Mouse (Mus musculus) frontal cortex, adult 2 months (tissue): Measurements from ENCODE around the gene Blzf1. TPM values are rescaled to one million over a fixed set of nuclear protein-coding genes. Genes with fewer than 3 reads are reported as not detected.

Experiments
- DNase-seq, 2 experiments: peaks; one replicate each; pipeline ENCODE4 v3.0.0; 2022; ENCODE audit warnings: low spot score in 1 of 2; ENCODE audit errors: extremely low spot score in 1 of 2
- polyA plus RNA-seq: library from polyadenylated mRNA; depleted of rRNA; stranded (reverse); fragments of >200 nt; gene quantifications from 2 replicates; pipeline ENCODE4 v1.2.3, GENCODE M21; 2012; rRNA removed

The Blzf1 gene
- 20.8 and 22.8 TPM in 2 replicates for polyA plus RNA-seq

DNA sequence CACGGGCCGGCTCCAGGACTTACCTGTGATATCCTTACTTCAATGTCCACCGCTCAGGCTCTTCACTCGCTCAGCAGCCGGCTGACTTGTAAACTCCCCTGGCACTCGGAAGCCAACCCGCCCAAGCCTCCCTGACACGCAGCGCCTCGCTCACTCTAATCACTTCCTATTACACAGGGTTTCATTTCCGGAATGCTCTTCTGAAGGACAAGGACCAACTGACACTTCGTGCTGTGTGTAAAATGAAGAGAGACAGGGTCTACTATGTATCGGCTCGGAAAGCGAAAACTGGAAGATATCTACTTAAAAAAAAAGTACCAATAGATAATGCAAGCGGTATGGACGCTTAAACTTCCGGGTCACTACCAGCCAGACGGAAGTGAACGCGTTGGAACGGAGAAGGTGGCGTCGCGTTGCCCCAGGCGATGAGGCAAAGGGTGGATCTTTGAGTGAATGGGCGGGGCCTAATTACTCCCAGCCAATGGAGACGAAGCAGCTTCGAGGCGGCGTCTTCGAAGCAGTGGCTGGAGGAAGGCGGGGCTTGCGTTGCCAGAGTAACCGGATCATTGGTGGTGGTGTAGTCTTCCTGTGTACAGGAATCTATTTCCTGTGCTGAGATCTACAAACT lies at the start of gene Blzf1:
Gene Blzf1 (minus strand): TSS at position 366 of the 628 bp plus-strand sequence.
- peak; percentile 97 to 98 for DNase-seq

DNA sequence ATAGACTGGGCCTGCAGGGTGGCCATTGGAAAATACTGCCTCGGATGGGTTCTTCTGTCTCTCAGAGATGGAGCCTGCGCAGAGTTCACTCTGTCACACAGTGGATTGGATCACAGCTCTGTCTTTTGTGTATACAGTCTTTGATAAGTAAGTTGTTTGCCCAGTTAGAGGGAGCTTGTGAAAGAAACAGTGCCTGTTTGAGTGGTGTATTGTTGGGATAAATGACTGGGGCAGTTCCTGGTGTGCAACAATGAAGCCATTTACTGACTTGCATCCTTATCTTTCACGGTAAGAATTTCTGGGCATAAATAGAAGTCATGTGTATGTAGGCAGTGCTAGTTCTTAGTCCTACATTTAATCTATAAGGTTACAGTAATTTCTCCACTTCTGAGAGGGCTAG lies 46.2 kb upstream of the Blzf1 start:
- DNase-seq, result no peak

DNA sequence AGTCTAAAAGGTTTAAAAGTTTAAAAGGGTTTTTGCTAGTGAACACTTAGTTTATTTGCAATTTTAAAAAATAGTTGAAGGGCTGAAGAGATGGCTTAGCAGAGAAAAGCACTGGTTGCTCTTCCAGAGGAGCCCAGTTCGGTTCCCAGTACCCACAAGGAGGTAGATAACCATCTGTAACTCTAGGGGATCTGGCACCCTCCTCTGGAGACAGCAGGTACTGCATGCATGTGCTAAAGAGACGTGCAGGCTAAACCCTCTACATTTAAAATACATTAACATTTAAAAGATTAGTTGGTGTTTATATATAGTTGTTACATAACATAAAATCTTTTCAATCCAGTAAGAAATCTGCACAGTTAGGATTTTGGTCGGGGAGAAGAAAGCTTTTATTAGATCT lies 34.9 kb upstream of the Blzf1 start:
- DNase-seq, result peak in 1 of 2 experiments; percentile 50

DNA sequence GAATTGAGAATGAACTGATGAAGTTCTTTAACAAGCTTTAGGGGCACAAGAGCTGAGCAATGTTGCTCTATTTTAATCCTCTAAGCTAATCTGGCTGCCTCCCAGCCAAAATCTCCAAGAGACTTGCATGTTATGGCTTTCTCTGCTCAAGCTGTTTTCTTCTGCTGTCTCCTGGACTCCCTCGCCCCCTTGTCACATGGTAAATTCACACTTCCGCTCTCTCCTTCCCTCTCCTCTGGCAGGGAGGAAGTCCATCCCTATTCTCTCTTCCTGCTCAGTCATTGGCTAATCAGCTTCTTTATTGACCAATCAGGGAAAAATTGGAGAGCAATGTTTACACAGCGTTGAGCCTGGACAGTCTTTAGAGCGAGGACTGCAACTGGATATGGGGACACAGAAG lies 28.6 kb upstream of the Blzf1 start:
- peak; percentile 52 to 68 for DNase-seq

GRCm38 (mm10) chr1:164335435-164335834 lies 28.1 kb upstream of the Blzf1 start:
- DNase-seq, result no peak

DNA sequence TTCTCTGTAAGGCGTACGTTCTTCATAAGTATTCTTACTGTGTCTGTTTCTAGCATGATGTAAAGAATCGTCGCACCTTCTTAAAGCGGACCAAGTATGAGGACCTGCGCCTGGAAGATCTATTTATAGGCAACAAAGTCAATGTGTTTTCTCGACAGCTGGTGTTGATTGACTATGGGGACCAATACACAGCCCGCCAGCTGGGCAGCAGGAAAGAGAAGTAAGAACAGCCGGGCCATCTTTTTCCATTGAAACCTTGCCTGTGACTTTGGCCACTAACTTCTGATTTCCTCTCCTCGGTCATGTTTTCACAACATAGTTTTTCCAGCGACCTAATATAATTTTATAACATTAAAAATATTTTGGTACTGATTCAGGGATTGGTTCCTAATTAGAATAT lies 25.3 kb upstream of the Blzf1 start:
- DNase-seq, result no peak

DNA sequence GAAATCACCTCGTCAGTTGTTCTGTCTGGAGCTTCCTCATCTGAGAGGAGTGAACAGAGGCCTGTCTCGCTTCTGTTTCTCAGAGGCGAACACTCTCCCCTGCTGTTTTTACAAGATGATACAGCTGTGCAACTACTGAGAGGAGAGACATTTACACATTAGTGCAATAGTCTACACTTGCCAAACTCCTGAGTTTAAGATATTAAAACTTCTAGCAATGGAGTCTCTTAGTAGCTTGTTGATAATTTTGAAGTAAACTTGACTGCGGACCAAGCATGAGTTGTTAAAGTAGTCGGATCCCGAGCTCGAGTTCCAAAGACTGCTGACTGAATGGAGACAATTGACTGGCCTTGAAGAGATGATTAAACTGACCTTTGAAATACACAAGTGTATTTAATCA lies 20.5 kb upstream of the Blzf1 start:
- DNase-seq, result no peak

DNA sequence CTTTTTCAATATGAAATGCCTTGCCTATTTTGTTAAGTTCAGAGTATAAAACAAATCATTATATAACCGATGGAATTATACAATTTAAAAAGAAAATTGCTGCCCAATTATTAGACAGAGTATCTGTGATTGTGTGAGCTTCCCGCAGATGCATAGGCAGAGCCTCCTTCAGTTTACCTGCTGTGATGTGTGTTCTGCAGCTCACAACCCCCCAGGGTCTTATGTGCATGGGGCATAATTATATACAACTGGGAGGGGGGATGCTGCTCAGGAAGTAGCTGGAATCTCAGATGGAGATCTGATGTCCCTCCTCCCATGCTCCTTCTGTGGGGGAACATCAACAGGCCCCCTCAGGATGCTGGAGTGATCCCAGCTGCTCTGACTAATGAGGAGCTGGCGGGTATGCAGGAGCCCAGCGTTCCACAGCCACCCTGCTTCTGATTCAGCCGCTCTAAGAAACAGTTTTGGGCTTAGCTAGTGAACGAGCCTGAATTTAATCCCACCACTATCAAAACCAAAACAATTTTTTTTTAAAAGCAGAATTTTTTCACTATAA lies 19.4 kb upstream of the Blzf1 start:
- peak in 1 of 2 experiments; percentile 66 for DNase-seq

- DNase-seq, result no peak
Observed at GRCm38 (mm10) chr1:164324878-164325277, 17.6 kb upstream of the Blzf1 start.

DNA sequence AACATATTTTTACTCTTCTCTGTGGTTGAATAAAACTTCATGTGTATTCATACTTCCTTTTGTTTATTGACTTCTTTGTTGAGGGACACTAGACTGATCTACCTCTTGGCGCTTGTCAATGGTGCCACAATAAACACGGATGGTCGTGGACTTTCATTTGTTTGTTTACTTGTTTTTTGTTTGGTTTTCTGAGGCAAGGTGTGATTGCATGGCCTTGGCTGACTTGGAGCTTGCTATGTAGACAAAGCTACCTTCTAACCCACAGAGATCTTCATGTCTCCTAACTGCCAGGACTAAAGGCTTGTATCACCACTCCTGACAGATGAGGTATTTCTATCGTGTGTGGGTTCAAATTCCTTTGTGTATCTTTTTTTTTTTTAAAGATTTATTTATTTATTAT lies 16.9 kb upstream of the Blzf1 start:
- DNase-seq, result no peak

GRCm38 (mm10) chr1:164322987-164323650 lies 15.8 kb upstream of the Blzf1 start:
- no peak for DNase-seq

GRCm38 (mm10) chr1:164321408-164321807 lies 14.1 kb upstream of the Blzf1 start:
- DNase-seq, result no peak

DNA sequence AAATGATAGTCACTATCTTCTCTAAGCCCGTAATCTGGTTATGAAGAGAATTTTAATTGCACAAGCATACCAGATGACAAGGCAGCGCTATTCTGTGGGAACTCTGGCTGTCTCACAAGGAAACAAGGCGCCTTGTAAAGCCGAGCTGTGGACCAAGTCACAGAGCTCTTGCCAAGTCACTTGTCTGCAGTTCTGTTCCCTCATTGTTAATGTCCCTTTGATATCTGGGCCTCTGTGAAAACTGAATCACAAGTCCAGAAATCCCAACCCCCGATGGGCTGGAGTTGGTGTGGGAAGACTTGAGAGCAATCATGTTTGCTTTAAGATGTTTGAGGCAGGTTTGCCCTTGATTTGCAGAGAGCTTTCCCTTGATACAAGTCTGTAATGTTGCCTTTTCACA lies 13.4 kb upstream of the Blzf1 start:
- peak in 1 of 2 experiments; percentile 50 for DNase-seq

DNA sequence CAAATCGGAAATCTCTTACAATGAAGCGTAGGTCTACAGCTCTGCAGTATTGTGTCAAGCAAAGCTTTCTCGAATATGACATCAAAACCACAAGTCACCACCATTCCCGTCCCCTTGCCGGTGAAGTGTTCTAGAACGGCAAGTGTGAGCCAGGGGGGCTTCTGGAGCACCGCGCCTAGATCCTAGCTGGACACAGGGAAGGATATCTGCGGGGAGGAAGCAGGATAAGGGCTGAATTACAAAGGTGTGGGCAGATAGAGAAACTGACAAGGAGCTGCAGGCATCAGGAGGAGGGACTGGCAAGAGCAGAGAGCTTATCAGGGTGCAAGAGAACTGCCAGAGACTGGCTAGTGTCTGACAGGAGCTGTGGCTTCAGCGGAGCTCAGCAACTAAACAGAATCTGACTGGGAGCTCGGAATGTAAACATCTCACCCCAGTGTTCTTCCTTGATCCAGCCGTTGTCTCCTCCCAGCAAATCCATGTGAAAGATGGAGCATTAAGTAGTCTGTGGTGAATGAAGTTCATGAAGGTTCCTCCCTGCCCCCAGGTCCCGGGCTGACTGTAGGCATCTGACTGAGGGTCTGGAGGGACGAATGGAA lies 12.4 kb upstream of the Blzf1 start:
- peak in 1 of 2 experiments; percentile 10 for DNase-seq

- no peak for DNase-seq
Observed at GRCm38 (mm10) chr1:164318474-164318873, 11.2 kb upstream of the Blzf1 start.

GRCm38 (mm10) chr1:164317261-164317660 lies 10.0 kb upstream of the Blzf1 start:
- no peak for DNase-seq

- peak; percentile 65 to 95 for DNase-seq
Observed at GRCm38 (mm10) chr1:164316697-164317096, 9.4 kb upstream of the Blzf1 start.

DNA sequence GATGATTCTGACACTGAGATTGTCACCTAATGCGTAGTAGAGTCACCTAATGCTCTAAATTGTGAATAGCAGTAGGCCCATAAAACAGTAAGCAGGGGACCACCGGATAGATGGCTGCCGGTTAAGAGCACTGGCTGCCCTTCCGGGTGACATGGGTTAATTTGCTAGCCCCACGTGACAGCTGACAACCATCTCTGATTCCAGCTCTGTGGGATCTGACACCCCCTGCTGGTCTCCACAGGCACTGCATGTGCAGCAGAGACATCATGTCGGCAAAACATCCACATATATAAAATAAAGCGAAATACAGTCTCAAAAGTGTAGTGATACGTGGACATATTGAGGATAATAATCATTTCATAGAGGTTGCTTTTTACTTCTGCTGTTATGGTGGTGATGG lies 8.0 kb upstream of the Blzf1 start:
- DNase-seq, result peak in 1 of 2 experiments; percentile 54

GRCm38 (mm10) chr1:164314085-164314484 lies 6.8 kb upstream of the Blzf1 start:
- DNase-seq, result no peak

- no peak for DNase-seq
Observed at GRCm38 (mm10) chr1:164307922-164308321, 633 bp upstream of the Blzf1 start.

DNA sequence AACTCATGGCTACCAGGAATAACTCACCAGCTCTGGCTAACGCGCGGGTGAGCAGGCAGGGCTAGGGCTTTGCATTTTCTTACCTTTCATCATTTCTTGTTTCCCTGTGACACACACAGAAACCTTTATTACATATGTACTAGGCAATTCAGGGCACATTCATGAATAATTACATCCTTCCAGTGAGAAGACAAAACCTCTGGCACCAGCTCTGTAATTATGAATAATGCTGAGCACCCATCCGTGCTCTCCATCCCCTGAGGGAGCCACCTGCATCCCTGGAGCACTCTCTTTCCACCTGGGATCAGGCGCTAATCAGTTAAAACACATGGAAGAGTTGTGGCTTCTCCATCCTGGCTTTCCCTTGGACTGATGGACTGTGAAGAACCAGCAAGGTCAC lies 3.5 kb downstream of the Blzf1 start, which contains the start of gene Nme7:
Gene Nme7 (plus strand): TSS at position 301 of the 400 bp plus-strand sequence.
- no peak for DNase-seq

- DNase-seq, result no peak
Observed at GRCm38 (mm10) chr1:164301949-164302348, 5.3 kb downstream of the Blzf1 start.
